Mouse (Mus musculus) liver, embryonic 14.5 days (tissue): Measurements from ENCODE around the gene Tomm40. TPM values are rescaled to one million over a fixed set of nuclear protein-coding genes. Genes with fewer than 3 reads are reported as not detected.

Source experiments
- ATAC-seq: fragments of 200-750 bp; cut with Nextera tagmentation; 2 replicates; pipeline ENCODE4 v1.8.0; 2017; ENCODE audit warnings: moderate number of reproducible peaks, mild to moderate bottlenecking, moderate library complexity; ENCODE audit not compliant: insufficient read depth
- DNase-seq, 3 experiments: peaks; one replicate each; pipeline ENCODE4 v3.0.0-alpha.2; 2012 to 2013; ENCODE audit warnings: low read depth in 3 of 3, low spot score in 3 of 3
- H3K27ac ChIP-seq: fragments of 300-500 bp; sonication (generic); 2 replicates; pipeline ENCODE4 v1.5.1; 2014; ENCODE audit warnings: moderate library complexity, mild to moderate bottlenecking, control low read depth, inconsistent platforms
- H3K27me3 ChIP-seq: fragments of 300-500 bp; sonication (generic); 2 replicates; pipeline ENCODE4 v1.6.1; 2014; ENCODE audit warnings: mild to moderate bottlenecking, low read length, moderate library complexity; ENCODE audit not compliant: control insufficient read depth, insufficient read depth
- H3K36me3 ChIP-seq: fragments of 300-500 bp; sonication (generic); replicated peaks from 2 replicates; pipeline ENCODE4 v1.6.1; 2014; ENCODE audit warnings: low read depth; ENCODE audit not compliant: control insufficient read depth, insufficient read depth
- H3K4me1 ChIP-seq, 2 experiments: fragments of 200-500 bp in 1 of 2; fragments of 300-500 bp in 1 of 2; sonication (generic) in 1 of 2; replicated peaks; 2 replicates each; pipeline ENCODE4 v1.6.1; 2012 to 2014; ENCODE audit warnings: antibody characterized with exemption in 1 of 2, inconsistent platforms in 1 of 2, low read length in 1 of 2; ENCODE audit not compliant: control insufficient read depth in 2 of 2, insufficient read depth in 2 of 2
- H3K4me2 ChIP-seq: fragments of 300-500 bp; sonication (generic); 2 replicates; pipeline ENCODE4 v1.6.1; 2014; ENCODE audit warnings: low read depth, mild to moderate bottlenecking, control low read depth, moderate library complexity
- H3K4me3 ChIP-seq, 2 experiments: fragments of 200-500 bp in 1 of 2; fragments of 300-500 bp in 1 of 2; sonication (generic) in 1 of 2; 2 replicates each; pipeline ENCODE4 v1.5.1; 2012 to 2014; ENCODE audit warnings: low read depth in 2 of 2, low read length in 2 of 2, mild to moderate bottlenecking in 2 of 2, control low read depth in 1 of 2, inconsistent platforms in 1 of 2, moderate library complexity in 1 of 2; ENCODE audit not compliant: insufficient read depth in 1 of 2
- H3K9ac ChIP-seq: fragments of 300-500 bp; sonication (generic); replicated peaks from 2 replicates; pipeline ENCODE4 v1.6.1; 2014; ENCODE audit warnings: mild to moderate bottlenecking, control low read depth, moderate library complexity
- H3K9me3 ChIP-seq: fragments of 300-500 bp; sonication (generic); 2 replicates; pipeline ENCODE4 v1.6.1; 2016; ENCODE audit warnings: low read length, mixed read lengths; ENCODE audit not compliant: control insufficient read depth
- CTCF ChIP-seq: IDR thresholded peaks from 2 replicates; pipeline ENCODE4 v1.5.1; 2016; ENCODE audit warnings: antibody characterized with exemption, low read depth, control low read depth
- EP300 ChIP-seq: IDR thresholded peaks from 2 replicates; pipeline ENCODE4 v1.6.1; 2016; ENCODE audit warnings: antibody characterized with exemption, low read depth
- WGBS: fragments of 180-500 bp; shearing (Covaris S2); extraction: QIAGEN DNeasy Blood & Tissue Kit; methylation state at CpG from one replicate; pipeline ENCODE4 v1.1.7; 2014; ENCODE audit not compliant: insufficient replicate concordance; 5-methylcytosine and 5-hydroxymethylcytosine counted together
- polyA plus RNA-seq, 2 experiments: library from polyadenylated mRNA; depleted of rRNA in 1 of 2; stranded (reverse) in 1 of 2; unstranded in 1 of 2; fragments of >200 nt; fragmentation: Nextera tagmentation in 1 of 2; extraction: Ambion mirVana in 1 of 2; gene quantifications; 2 replicates each; pipeline versions ENCODE4 v1.2.1 to v1.2.3; 2012 to 2014

Tomm40 gene
- polyA plus RNA-seq, 2 experiments: 57.3 to 58.2 TPM

DNA sequence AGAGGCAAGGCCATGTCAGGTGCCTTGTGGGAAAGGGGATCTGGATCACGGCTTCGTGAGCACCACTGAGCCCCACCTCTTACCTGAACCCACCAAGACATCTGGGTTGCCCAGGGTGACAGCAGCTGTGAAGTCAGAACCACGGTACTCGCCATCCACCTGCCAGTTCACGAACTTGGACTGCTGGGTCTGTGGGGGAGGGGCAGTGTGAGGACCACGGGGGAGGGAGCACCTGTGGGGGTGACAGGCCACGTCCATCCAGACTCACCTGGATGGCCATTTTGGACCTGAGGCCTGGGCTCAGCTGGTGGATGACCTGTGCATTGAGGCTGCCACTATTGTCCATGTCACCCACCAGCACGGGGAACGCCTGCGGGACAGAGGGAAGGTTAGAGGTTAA lies 4.6 kb downstream of the Tomm40 start:
- 84% methylated on average over 10 of the region's 10 CpGs for WGBS
- Histone ChIP-seq H3K4me1 (peaks cover 6 to 8% of the 10 kb centered on the region in 2 experiments), H3K9me3 (no peaks in the 10 kb centered on the region), H3K4me2 (no peak overlapping the region), H3K4me3 (no peak overlapping the region), H3K36me3 (peaks cover 42% of the 10 kb centered on the region), H3K9ac (no peak overlapping the region), H3K27ac (no peak overlapping the region), H3K27me3 (no peaks in the 10 kb centered on the region)
- TF ChIP-seq CTCF: no peak
- ATAC-seq (no peak), DNase-seq (no peak)

DNA sequence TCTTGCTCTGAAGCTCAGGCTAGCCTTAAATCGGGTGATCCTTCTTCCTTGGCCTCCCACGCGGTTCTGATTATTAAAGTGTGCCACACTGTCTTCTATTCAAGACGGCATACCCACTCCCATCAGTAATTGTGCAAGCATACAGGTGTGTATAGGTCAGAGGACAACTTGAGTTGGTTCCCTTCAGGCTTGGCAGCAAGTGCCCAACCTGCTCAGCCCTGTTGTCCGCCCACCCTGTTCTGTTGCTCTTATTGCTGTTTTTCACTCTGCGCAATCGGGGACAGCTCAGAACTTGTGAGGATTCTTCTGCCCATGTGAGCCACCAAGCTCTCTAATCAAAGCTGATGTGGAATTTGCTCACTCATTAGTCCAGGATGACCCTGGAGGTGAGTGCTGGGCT lies 10.0 kb downstream of the Tomm40 start:
- peaks cover 3 to 6% of the 10 kb centered on the region in 2 experiments; a peak in 3 of 4 replicates for H3K4me1 ChIP-seq
- WGBS: 80% methylated on average over 7 of the region's 7 CpGs
- H3K9me3 ChIP-seq: no peaks in the 10 kb centered on the region
- H3K4me3 ChIP-seq: no peak overlapping the region
- no peaks in the 10 kb centered on the region for H3K27me3 ChIP-seq
- peaks cover 25% of the 10 kb centered on the region for H3K36me3 ChIP-seq
- no peak overlapping the region for H3K9ac ChIP-seq
- TF ChIP-seq EP300 (no peak), CTCF (no peak)
- DNase-seq (no peak), ATAC-seq (no peak)
- no peak overlapping the region for H3K27ac ChIP-seq
- no peak overlapping the region for H3K4me2 ChIP-seq

DNA sequence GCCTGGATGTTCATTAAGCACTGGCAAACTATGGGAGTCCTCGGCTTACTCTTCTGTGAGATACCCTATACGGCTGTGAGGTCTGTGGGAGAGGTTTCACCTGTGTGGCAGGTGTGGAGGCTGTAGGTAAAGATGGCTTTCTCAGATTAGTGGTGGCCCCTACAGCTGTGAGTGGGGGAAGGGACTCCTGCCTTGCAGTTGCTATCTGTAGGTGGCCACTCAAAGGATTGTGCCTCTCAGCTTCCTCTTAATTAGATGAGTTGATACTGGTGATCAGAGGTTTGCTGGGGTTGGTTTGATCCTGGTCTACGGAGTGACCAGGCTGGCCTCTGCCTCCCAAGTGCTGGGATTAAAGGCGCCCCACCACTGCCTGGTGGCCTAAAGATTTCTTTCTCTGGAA lies 10.8 kb downstream of the Tomm40 start:
- H3K4me2 ChIP-seq: no peak overlapping the region
- ATAC-seq: no peak
- TF ChIP-seq CTCF (no peak), EP300 (no peak)
- no peak for DNase-seq
- H3K9me3 ChIP-seq: no peaks in the 10 kb centered on the region
- H3K36me3 ChIP-seq: peaks cover 21% of the 10 kb centered on the region
- 77% methylated on average over 4 of the region's 4 CpGs for WGBS
- H3K9ac ChIP-seq: no peak overlapping the region
- H3K27me3 ChIP-seq: no peaks in the 10 kb centered on the region
- H3K4me3 ChIP-seq: no peak overlapping the region
- peaks cover 4 to 13% of the 10 kb centered on the region in 2 experiments; a peak in 3 of 4 replicates for H3K4me1 ChIP-seq
- H3K27ac ChIP-seq: no peak overlapping the region

DNA sequence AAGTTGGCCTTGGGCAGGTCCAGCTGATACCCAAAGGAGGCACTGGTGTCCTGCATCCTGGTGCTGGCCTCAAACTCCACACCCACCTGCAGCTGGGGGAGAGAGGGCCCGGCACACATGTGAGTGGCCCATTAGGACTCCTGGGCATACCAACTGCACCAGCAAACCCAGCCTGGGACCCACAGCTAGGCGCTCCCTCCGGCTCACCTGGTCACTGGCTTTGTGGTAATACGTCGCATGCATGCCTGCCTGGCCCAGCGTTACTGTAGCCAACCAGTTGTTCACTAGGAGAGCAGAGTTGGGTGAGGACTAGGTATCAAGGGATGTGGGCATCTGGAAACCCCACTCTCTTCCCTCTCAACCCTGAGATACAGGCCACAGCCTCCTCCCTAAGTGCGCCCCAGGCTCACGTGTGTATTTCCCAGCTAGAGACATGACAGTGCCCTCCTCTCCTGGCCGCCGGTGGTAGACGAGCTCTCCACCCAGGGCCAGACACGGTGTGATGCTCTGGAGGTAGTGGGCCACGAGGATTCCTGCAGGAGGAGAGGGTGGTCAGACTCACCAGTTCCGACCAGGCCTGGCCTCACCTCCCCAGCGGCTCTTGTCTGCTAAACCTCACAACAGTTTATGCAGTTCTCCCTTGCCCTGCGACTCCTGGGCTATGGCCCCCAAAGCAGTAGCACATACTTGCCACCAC lies 12.2 kb downstream of the Tomm40 start:
- Histone ChIP-seq H3K9ac (no peak overlapping the region), H3K4me1 (peaks cover 7 to 22% of the 10 kb centered on the region in 2 experiments), H3K9me3 (no peaks in the 10 kb centered on the region), H3K36me3 (peaks cover 10% of the 10 kb centered on the region), H3K27ac (no peak overlapping the region), H3K27me3 (no peaks in the 10 kb centered on the region), H3K4me2 (no peak overlapping the region), H3K4me3 (no peak overlapping the region)
- no peak for DNase-seq
- TF ChIP-seq EP300 (no peak), CTCF (no peak)
- ATAC-seq: no peak
- 77% methylated on average over 16 of the region's 16 CpGs for WGBS

DNA sequence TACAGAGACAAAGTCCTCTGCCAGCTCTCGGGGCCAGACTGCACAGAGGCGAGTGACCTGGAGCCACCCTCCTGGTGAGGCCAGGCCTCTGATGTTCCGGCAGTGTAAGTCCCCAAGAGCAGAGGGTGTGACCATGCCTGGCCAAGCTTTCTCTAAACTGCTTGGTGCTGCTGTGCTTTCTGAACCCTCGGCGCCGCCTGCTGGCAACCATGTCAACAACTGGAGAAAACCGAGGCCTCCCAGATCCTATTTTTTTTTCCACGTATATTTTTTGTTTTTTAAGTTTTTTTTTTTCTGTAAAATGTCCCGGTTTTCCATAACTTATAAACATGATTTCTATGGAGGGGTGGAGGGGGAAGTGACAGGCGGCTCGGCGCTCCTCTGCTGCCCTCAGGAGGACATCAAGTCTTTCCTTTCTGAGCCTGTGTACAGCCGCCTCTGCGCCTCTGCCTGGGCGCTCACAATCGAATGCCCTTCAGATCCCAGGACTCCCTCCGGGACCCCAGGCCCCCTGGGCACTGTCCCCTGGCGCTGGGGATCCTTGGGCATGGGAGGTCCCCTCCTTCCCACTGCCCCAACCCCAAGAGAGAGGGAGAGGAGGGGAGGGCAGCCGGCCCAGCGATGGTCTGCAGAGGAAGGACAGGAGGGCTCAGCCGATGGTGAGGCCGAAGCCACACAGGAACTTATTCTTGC lies 14.0 kb downstream of the Tomm40 start:
- TF ChIP-seq EP300 (no peak), CTCF (peak; percentile 82)
- H3K36me3 ChIP-seq: peaks cover 11% of the 10 kb centered on the region
- H3K9me3 ChIP-seq: no peaks in the 10 kb centered on the region
- H3K27me3 ChIP-seq: no peaks in the 10 kb centered on the region
- H3K27ac ChIP-seq: peak overlapping the region; percentile 53
- ATAC-seq: peak; percentile 75
- H3K4me2 ChIP-seq: no peak overlapping the region; the same call in 1 of the 2 replicates
- peaks cover 7 to 23% of the 10 kb centered on the region in 2 experiments for H3K4me1 ChIP-seq
- no peak for DNase-seq
- 22% methylated on average over 22 of the region's 22 CpGs for WGBS
- no peak overlapping the region for H3K4me3 ChIP-seq
- no peak overlapping the region for H3K9ac ChIP-seq
